ENCODE assay signal across 10 mouse cellular contexts in genomic region chr1:35266626-35267025, GRCm38 (mm10).
DNase-seq lines count a peak whose midpoint lies in the region; ATAC-seq and TF ChIP-seq lines count a peak whose summit lies in the region.
"Had no signal": no experiment of that assay in that cellular context is flagged by ENCODE, and none has a peak within 500 bp of the region (broad histone marks: within the 10 kb centered on the region; RNA-seq: fewer than 3 reads in every experiment).

No protein-coding gene starts in this region.

- H3K27me3 ChIP-seq in midbrain, postnatal 0 days (ENCODE audit: insufficient read depth, low read length): no peaks in the 10 kb centered on the region
- H3K27me3 ChIP-seq in midbrain, embryonic 13.5 days: no peaks in the 10 kb centered on the region
- H3K27me3 ChIP-seq: embryonic facial prominence, embryonic 12.5 days had no signal

- H3K36me3 ChIP-seq in midbrain, postnatal 0 days (ENCODE audit: insufficient read depth, low read length): no peaks in the 10 kb centered on the region
- H3K36me3 ChIP-seq in midbrain, embryonic 13.5 days: no peaks in the 10 kb centered on the region
- H3K36me3 ChIP-seq: embryonic facial prominence, embryonic 12.5 days had no signal

- peak; percentile 8 to 36 for DNase-seq in heart, postnatal 14 days
- no peak for DNase-seq in heart, adult 8-10 months (ENCODE audit: low spot score)
- peak; percentile 26 for DNase-seq in midbrain, postnatal 0 days (ENCODE audit: low spot score)
- DNase-seq in cerebellum, postnatal 14 days: peak; percentile 45 to 51
- peak; percentile 62 for DNase-seq in retina, embryonic 14.5 days (ENCODE audit: low spot score)
- no peak for DNase-seq in spleen, postnatal 4 days (ENCODE audit: low spot score in 2 of 2)
- DNase-seq: right cerebral cortex, postnatal 25 days had no signal

- H3K9me3 ChIP-seq in midbrain, postnatal 0 days (ENCODE audit: low read length): no peaks in the 10 kb centered on the region
- no peaks in the 10 kb centered on the region for H3K9me3 ChIP-seq in midbrain, embryonic 13.5 days
- H3K9me3 ChIP-seq: embryonic facial prominence, embryonic 12.5 days had no signal

- peak; percentile 51 for TF ChIP-seq CTCF in midbrain, postnatal 0 days (IDR thresholded peaks at IDR 0.05)

- H3K4me2 ChIP-seq in midbrain, postnatal 0 days (ENCODE audit: low read depth, low read length, poor library complexity, severe bottlenecking): no peak overlapping the region
- H3K4me2 ChIP-seq in midbrain, embryonic 13.5 days (replicated peaks): no peak overlapping the region
- H3K4me2 ChIP-seq: embryonic facial prominence, embryonic 12.5 days had no signal

- intact Hi-C loops in heart, postnatal 14 days (cut with DNase I): loop anchor here (5.0 to 10.0 kb wide), 2 partner anchors 232 to 374 kb away; no protein-coding TSS in a partner anchor

- 59% methylated on average over 7 of the region's 7 CpGs for WGBS in midbrain, postnatal 0 days
- 55% methylated on average over 7 of the region's 7 CpGs for WGBS in midbrain, embryonic 13.5 days

- H3K9ac ChIP-seq in midbrain, postnatal 0 days (replicated peaks; ENCODE audit: low read length, poor library complexity, severe bottlenecking): no peak overlapping the region
- no peak overlapping the region for H3K9ac ChIP-seq in midbrain, embryonic 13.5 days (replicated peaks)
- H3K9ac ChIP-seq: embryonic facial prominence, embryonic 12.5 days had no signal

- no peak overlapping the region for H3K27ac ChIP-seq in midbrain, postnatal 0 days (ENCODE audit: low read depth, low read length)
- no peak overlapping the region for H3K27ac ChIP-seq in midbrain, embryonic 13.5 days
- H3K27ac ChIP-seq: embryonic facial prominence, embryonic 12.5 days; macrophage had no signal

- H3K4me3 ChIP-seq in midbrain, postnatal 0 days (ENCODE audit: low read depth, low read length): no peak overlapping the region
- H3K4me3 ChIP-seq in midbrain, embryonic 13.5 days (replicated peaks): no peak overlapping the region
- H3K4me3 ChIP-seq: embryonic facial prominence, embryonic 12.5 days had no signal

- no peaks in the 10 kb centered on the region for H3K4me1 ChIP-seq in midbrain, postnatal 0 days (ENCODE audit: insufficient read depth, low read length)
- H3K4me1 ChIP-seq in midbrain, embryonic 13.5 days (replicated peaks): no peaks in the 10 kb centered on the region
- H3K4me1 ChIP-seq: embryonic facial prominence, embryonic 12.5 days had no signal

- no peak for ATAC-seq in midbrain, postnatal 0 days (ENCODE audit: low FRiP score)
- ATAC-seq in midbrain, embryonic 13.5 days: no peak

Comparison
In these comparisons a context has a peak if more than half of its experiments do, and no peak if none do; other contexts are left out.
1. DNase-seq: peak in heart, postnatal 14 days (2 of 2), midbrain, postnatal 0 days (single experiment), cerebellum, postnatal 14 days (2 of 2) and retina, embryonic 14.5 days (single experiment); none in heart, adult 8-10 months (single experiment) and spleen, postnatal 4 days (0 of 2).